Mouse (Mus musculus) lung, postnatal 0 days (tissue): ENCODE measurements at regions not wholly inside any gene's neighbourhood (a gene's known extent, or its start where the extent isn't known, plus 50 kb on each side); places are given as distances from the start of the nearest gene placed in this dataset.

ENCODE experiments used
- CTCF ChIP-seq: IDR thresholded peaks from 2 replicates; pipeline ENCODE4 v1.5.1; 2016; ENCODE audit warnings: antibody characterized with exemption, mild to moderate bottlenecking
- EP300 ChIP-seq: IDR thresholded peaks from 2 replicates; pipeline ENCODE4 v1.6.1; 2016; ENCODE audit warnings: antibody characterized with exemption, mild to moderate bottlenecking, control low read depth

DNA sequence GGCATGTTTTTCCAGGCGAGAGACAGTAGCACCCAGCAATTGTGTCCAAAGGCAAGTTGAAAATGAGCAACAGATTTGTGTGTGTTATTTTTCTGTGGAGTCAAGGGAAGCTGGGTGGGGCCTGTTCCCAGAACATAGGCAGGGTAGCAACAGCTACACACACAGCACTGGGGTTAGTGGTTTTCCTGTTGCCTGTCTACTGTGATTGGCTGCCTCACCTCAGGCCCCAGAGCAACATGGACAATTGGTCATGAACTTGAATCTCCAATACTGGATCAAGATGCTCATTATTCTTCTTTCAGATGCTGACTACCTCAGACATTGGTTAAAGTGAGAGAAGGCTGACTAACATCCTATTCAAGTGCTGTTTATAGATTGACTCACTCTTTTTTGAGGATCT is 188.9 kb downstream of the Gm5426 start:
- no peak for TF ChIP-seq CTCF
- no peak for TF ChIP-seq EP300
